Mouse (Mus musculus): ENCODE data around the gene Polr1b. TPM values are rescaled to one million over a fixed set of nuclear protein-coding genes. Genes with fewer than 3 reads are reported as not detected.
A peak's percentile ranks its signal among the peaks of the same experiment; 100 is the strongest.

Gene Polr1b
- polyA plus RNA-seq, 1 experiment from 2014 or later, result 12.1 TPM

DNA sequence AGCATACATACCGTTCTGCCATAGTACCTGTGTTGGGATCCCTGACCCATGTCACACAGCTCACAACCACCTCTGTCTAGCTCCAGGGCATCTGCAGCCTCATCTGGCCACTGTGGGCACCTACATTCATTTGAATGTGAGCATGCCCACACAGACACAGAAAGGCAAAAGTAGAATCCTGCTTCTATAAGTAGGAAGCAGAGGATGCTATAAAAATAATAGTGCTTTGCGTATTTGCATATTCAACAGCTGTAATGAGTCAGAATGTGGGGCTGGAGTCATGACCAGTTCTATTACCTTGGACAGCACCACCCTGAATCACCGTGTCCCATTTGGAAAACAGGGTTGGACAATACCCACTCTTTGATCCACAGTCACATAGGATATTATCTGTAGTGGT lies 30.5 kb upstream of the Polr1b start:
- ATAC-seq (ENCODE audit: low FRiP score) (no peak), DNase-seq (ENCODE audit: low spot score) (no peak)
- H3K4me2 ChIP-seq (replicated peaks), result no peak overlapping the region
- H3K36me3 ChIP-seq (replicated peaks; ENCODE audit: control insufficient read depth, insufficient read depth), result peaks cover 20% of the 10 kb centered on the region; the same call in 1 of the 2 replicates
- H3K9ac ChIP-seq, result no peak overlapping the region
- peaks cover 27% of the 10 kb centered on the region for H3K4me1 ChIP-seq (replicated peaks; ENCODE audit: control insufficient read depth, insufficient read depth, low read length)
- H3K4me3 ChIP-seq (replicated peaks; ENCODE audit: low read length), result no peak overlapping the region
- H3K27me3 ChIP-seq (ENCODE audit: control insufficient read depth, insufficient read depth, low read length), result no peaks in the 10 kb centered on the region
- no peaks in the 10 kb centered on the region for H3K9me3 ChIP-seq (ENCODE audit: control insufficient read depth, low read length)
- 91% methylated on average over 3 of the region's 3 CpGs for WGBS
- no peak overlapping the region for H3K27ac ChIP-seq

- H3K9me3 ChIP-seq (ENCODE audit: control insufficient read depth, low read length), result no peaks in the 10 kb centered on the region
- no peak for ATAC-seq (ENCODE audit: low FRiP score)
- H3K4me3 ChIP-seq (replicated peaks; ENCODE audit: low read length), result no peak overlapping the region
- WGBS, result 86% methylated on average over 3 of the region's 3 CpGs
- peak; percentile 32 for DNase-seq (ENCODE audit: low spot score)
- H3K27ac ChIP-seq, result no peak overlapping the region
- peaks cover 76% of the 10 kb centered on the region for H3K36me3 ChIP-seq (replicated peaks; ENCODE audit: control insufficient read depth, insufficient read depth)
- H3K27me3 ChIP-seq (ENCODE audit: control insufficient read depth, insufficient read depth, low read length), result no peaks in the 10 kb centered on the region
- H3K4me2 ChIP-seq (replicated peaks), result no peak overlapping the region
- H3K4me1 ChIP-seq (replicated peaks; ENCODE audit: control insufficient read depth, insufficient read depth, low read length), result no peaks in the 10 kb centered on the region
- no peak overlapping the region for H3K9ac ChIP-seq
Measured at GRCm38 (mm10) chr2:129078313-129078712, 22.5 kb upstream of the Polr1b start.

DNA sequence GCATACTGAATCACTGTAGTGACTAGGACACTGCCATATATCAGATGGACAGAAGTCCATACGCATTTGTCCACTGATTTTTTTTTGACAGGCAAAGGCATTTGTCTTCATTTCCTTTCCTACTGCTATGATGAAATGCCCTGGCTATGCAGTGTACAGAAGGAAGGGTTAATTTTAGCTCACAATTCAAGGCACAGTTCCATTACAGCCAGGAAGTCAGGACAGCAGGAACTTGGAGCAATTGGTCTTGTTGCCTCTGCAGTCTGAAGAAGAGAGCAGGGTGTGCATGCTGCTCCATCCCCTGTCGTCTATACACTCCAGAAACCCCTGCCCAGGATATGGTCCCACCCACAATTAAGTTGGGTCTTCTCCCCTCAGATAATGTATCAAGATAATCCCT lies 21.6 kb upstream of the Polr1b start:
- WGBS, result 82% methylated on average over 2 of the region's 2 CpGs
- Histone ChIP-seq H3K27me3 (ENCODE audit: control insufficient read depth, insufficient read depth, low read length) (no peaks in the 10 kb centered on the region), H3K4me2 (replicated peaks) (no peak overlapping the region), H3K27ac (no peak overlapping the region), H3K36me3 (replicated peaks; ENCODE audit: control insufficient read depth, insufficient read depth) (peaks cover 83% of the 10 kb centered on the region), H3K4me1 (replicated peaks; ENCODE audit: control insufficient read depth, insufficient read depth, low read length) (no peaks in the 10 kb centered on the region), H3K4me3 (replicated peaks; ENCODE audit: low read length) (no peak overlapping the region), H3K9ac (no peak overlapping the region), H3K9me3 (ENCODE audit: control insufficient read depth, low read length) (no peaks in the 10 kb centered on the region)
- DNase-seq (ENCODE audit: low spot score) (no peak), ATAC-seq (ENCODE audit: low FRiP score) (no peak)

DNA sequence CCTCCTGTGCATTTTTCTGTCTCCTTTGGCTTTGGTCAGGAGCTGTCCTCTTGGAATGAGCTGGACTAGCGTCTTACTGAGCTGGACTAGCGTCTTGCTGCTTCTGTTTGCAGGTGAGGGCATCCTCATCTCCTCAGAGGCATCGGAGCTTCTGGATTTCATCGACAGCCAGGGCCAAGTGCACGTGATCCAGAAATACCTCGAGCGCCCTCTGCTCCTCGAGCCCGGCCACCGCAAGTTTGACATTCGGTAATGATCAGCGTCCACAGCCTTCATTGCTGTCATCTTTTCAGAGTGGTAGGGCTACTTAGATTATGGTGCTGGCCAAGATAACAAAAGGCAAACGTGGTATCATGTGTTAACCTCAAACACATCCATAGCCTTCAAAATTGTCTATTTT lies 19.7 kb upstream of the Polr1b start:
- Histone ChIP-seq H3K4me3 (replicated peaks; ENCODE audit: low read length) (no peak overlapping the region), H3K36me3 (replicated peaks; ENCODE audit: control insufficient read depth, insufficient read depth) (peaks cover 90% of the 10 kb centered on the region)
- no peak for DNase-seq (ENCODE audit: low spot score)

GRCm38 (mm10) chr2:129083514-129083913 lies 17.3 kb upstream of the Polr1b start:
- H3K4me2 ChIP-seq (replicated peaks), result no peak overlapping the region
- no peak overlapping the region for H3K27ac ChIP-seq
- no peak overlapping the region for H3K4me3 ChIP-seq (replicated peaks; ENCODE audit: low read length)
- ATAC-seq (ENCODE audit: low FRiP score) (no peak), DNase-seq (ENCODE audit: low spot score) (no peak)
- no peak overlapping the region for H3K9ac ChIP-seq
- no peaks in the 10 kb centered on the region for H3K4me1 ChIP-seq (replicated peaks; ENCODE audit: control insufficient read depth, insufficient read depth, low read length)
- no peaks in the 10 kb centered on the region for H3K9me3 ChIP-seq (ENCODE audit: control insufficient read depth, low read length)
- no peaks in the 10 kb centered on the region for H3K27me3 ChIP-seq (ENCODE audit: control insufficient read depth, insufficient read depth, low read length)
- WGBS, result 93% methylated on average over 5 of the region's 5 CpGs
- H3K36me3 ChIP-seq (replicated peaks; ENCODE audit: control insufficient read depth, insufficient read depth), result peaks cover 88% of the 10 kb centered on the region

More for the DNA sequence above, 19.7 kb upstream of the Polr1b start:
- Histone ChIP-seq H3K9ac (no peak overlapping the region), H3K9me3 (ENCODE audit: control insufficient read depth, low read length) (no peaks in the 10 kb centered on the region), H3K27ac (no peak overlapping the region), H3K4me1 (replicated peaks; ENCODE audit: control insufficient read depth, insufficient read depth, low read length) (no peaks in the 10 kb centered on the region), H3K27me3 (ENCODE audit: control insufficient read depth, insufficient read depth, low read length) (no peaks in the 10 kb centered on the region), H3K4me2 (replicated peaks) (no peak overlapping the region)
- ATAC-seq (ENCODE audit: low FRiP score), result no peak
- WGBS, result 69% methylated on average over 13 of the region's 13 CpGs

DNA sequence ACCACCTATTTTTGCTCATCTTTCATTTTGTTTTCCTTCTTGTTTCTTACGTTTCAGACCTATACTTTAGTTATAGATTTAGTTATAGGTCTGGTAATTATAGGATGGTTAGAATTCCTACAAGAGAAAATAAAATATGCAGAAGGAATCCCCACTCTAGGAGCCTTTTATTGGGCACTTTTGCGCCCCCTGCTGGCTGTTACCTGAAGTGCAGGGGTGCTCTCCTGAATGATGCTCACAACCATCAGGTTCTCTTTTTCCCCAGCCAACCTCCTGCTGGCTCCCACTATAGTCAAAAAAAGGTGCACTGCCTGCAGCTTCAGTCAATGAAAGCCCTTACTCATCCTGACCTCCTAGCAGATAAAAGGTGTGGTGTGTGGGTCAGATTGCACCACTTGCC lies 15.8 kb upstream of the Polr1b start:
- ATAC-seq (ENCODE audit: low FRiP score) (no peak), DNase-seq (ENCODE audit: low spot score) (peak; percentile 70)
- H3K9ac ChIP-seq, result no peak overlapping the region
- no peaks in the 10 kb centered on the region for H3K4me1 ChIP-seq (replicated peaks; ENCODE audit: control insufficient read depth, insufficient read depth, low read length)
- no peaks in the 10 kb centered on the region for H3K9me3 ChIP-seq (ENCODE audit: control insufficient read depth, low read length)
- H3K4me3 ChIP-seq (replicated peaks; ENCODE audit: low read length), result no peak overlapping the region
- H3K4me2 ChIP-seq (replicated peaks), result no peak overlapping the region
- H3K27ac ChIP-seq, result no peak overlapping the region
- peaks cover 88% of the 10 kb centered on the region for H3K36me3 ChIP-seq (replicated peaks; ENCODE audit: control insufficient read depth, insufficient read depth)
- no peaks in the 10 kb centered on the region for H3K27me3 ChIP-seq (ENCODE audit: control insufficient read depth, insufficient read depth, low read length)
- 58% methylated on average over 2 of the region's 2 CpGs for WGBS

DNA sequence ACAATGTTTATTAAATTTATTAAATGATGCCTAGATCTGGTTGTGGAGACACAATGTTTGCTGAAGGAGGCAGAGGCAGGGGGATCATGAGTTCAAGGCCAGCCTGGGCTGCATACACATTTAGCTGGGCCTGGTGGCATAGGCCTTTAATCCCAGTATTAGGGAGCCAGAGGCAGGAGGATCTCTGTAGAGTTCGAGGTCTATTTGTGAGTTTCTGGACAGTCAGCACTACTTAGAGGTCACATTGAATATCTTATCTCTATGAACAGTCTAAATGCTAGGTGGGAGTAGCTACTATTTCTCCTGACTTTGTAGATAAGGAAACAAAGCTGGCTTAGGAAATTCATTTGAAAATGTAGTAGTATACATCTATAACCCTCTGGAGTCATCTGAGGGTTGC lies 13.3 kb upstream of the Polr1b start:
- WGBS, result 100% methylated on average over 1 of the region's 1 CpGs
- H3K27ac ChIP-seq, result no peak overlapping the region
- no peak overlapping the region for H3K9ac ChIP-seq
- no peaks in the 10 kb centered on the region for H3K27me3 ChIP-seq (ENCODE audit: control insufficient read depth, insufficient read depth, low read length)
- DNase-seq (ENCODE audit: low spot score), result no peak
- no peak for ATAC-seq (ENCODE audit: low FRiP score)
- peaks cover 83% of the 10 kb centered on the region for H3K36me3 ChIP-seq (replicated peaks; ENCODE audit: control insufficient read depth, insufficient read depth)
- no peak overlapping the region for H3K4me2 ChIP-seq (replicated peaks)
- H3K4me3 ChIP-seq (replicated peaks; ENCODE audit: low read length), result no peak overlapping the region
- no peaks in the 10 kb centered on the region for H3K4me1 ChIP-seq (replicated peaks; ENCODE audit: control insufficient read depth, insufficient read depth, low read length)
- no peaks in the 10 kb centered on the region for H3K9me3 ChIP-seq (ENCODE audit: control insufficient read depth, low read length)

GRCm38 (mm10) chr2:129090370-129090769 lies 10.4 kb upstream of the Polr1b start:
- Histone ChIP-seq H3K27me3 (ENCODE audit: control insufficient read depth, insufficient read depth, low read length) (no peaks in the 10 kb centered on the region), H3K9ac (no peak overlapping the region), H3K4me1 (replicated peaks; ENCODE audit: control insufficient read depth, insufficient read depth, low read length) (no peaks in the 10 kb centered on the region), H3K4me2 (replicated peaks) (no peak overlapping the region), H3K27ac (no peak overlapping the region), H3K9me3 (ENCODE audit: control insufficient read depth, low read length) (no peaks in the 10 kb centered on the region), H3K36me3 (replicated peaks; ENCODE audit: control insufficient read depth, insufficient read depth) (peaks cover 91% of the 10 kb centered on the region), H3K4me3 (replicated peaks; ENCODE audit: low read length) (no peak overlapping the region)
- ATAC-seq (ENCODE audit: low FRiP score) (no peak), DNase-seq (ENCODE audit: low spot score) (no peak)
- 65% methylated on average over 4 of the region's 4 CpGs for WGBS

DNA sequence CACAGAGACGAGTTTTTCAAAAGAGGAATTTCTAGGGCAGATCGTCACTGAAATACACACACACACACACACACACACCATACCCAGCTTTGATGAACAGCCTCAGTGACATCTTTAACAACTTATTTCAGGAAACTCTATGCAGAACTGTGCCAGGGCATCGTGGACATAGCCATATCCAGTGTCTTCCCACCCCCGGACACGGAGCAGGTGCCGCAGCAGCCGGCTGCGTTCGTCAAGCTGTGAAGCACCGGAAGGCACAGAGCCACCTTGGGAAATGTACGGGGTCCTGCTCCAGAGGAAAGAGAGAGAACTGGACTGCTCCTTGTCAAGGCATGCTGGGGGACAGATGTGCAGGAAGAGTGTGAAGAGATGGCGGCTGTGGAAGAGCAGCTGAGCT lies 8.0 kb upstream of the Polr1b start:
- Histone ChIP-seq H3K9ac (no peak overlapping the region), H3K27ac (no peak overlapping the region), H3K4me2 (replicated peaks) (no peak overlapping the region), H3K4me3 (replicated peaks; ENCODE audit: low read length) (no peak overlapping the region), H3K36me3 (replicated peaks; ENCODE audit: control insufficient read depth, insufficient read depth) (peaks cover 75% of the 10 kb centered on the region), H3K27me3 (ENCODE audit: control insufficient read depth, insufficient read depth, low read length) (no peaks in the 10 kb centered on the region), H3K4me1 (replicated peaks; ENCODE audit: control insufficient read depth, insufficient read depth, low read length) (no peaks in the 10 kb centered on the region), H3K9me3 (ENCODE audit: control insufficient read depth, low read length) (no peaks in the 10 kb centered on the region)
- DNase-seq (ENCODE audit: low spot score) (no peak), ATAC-seq (ENCODE audit: low FRiP score) (no peak)
- 95% methylated on average over 12 of the region's 12 CpGs for WGBS
